Mouse (Mus musculus) hindbrain, embryonic 14.5 days (tissue): Measurements from ENCODE around the gene Ttc22. TPM values are rescaled to one million over a fixed set of nuclear protein-coding genes. Genes with fewer than 3 reads are reported as not detected.

Experiments used
- ATAC-seq: fragments of 200-750 bp; cut with Nextera tagmentation; 2 replicates; pipeline ENCODE4 v1.8.0; 2017; ENCODE audit warnings: moderate number of reproducible peaks, mild to moderate bottlenecking, moderate TSS enrichment, moderate library complexity; ENCODE audit not compliant: low FRiP score
- DNase-seq: peaks from one replicate; pipeline ENCODE4 v3.0.0-alpha.2; 2015; ENCODE audit warnings: low spot score
- H3K27ac ChIP-seq: fragments of 300-500 bp; sonication (generic); 2 replicates; pipeline ENCODE4 v1.5.1; 2014; ENCODE audit warnings: mild to moderate bottlenecking, moderate library complexity
- H3K27me3 ChIP-seq: fragments of 300-500 bp; sonication (generic); 2 replicates; pipeline ENCODE4 v1.6.1; 2014; ENCODE audit warnings: mild to moderate bottlenecking, low read length, mixed read lengths; ENCODE audit not compliant: control insufficient read depth, insufficient read depth
- H3K36me3 ChIP-seq: fragments of 300-500 bp; sonication (generic); replicated peaks from 2 replicates; pipeline ENCODE4 v1.6.1; 2014; ENCODE audit not compliant: control insufficient read depth, insufficient read depth
- H3K4me1 ChIP-seq: fragments of 300-500 bp; sonication (generic); replicated peaks from 2 replicates; pipeline ENCODE4 v1.6.1; 2014; ENCODE audit warnings: antibody characterized with exemption, low read length, mixed read lengths; ENCODE audit not compliant: control insufficient read depth, insufficient read depth
- H3K4me2 ChIP-seq: fragments of 300-500 bp; sonication (generic); replicated peaks from 2 replicates; pipeline ENCODE4 v1.6.1; 2014; ENCODE audit warnings: mild to moderate bottlenecking, moderate library complexity
- H3K4me3 ChIP-seq: fragments of 300-500 bp; sonication (generic); replicated peaks from 2 replicates; pipeline ENCODE4 v1.5.1; 2014; ENCODE audit warnings: mild to moderate bottlenecking, low read length
- H3K9ac ChIP-seq: fragments of 300-500 bp; sonication (generic); 2 replicates; pipeline ENCODE4 v1.6.1; 2014
- H3K9me3 ChIP-seq: fragments of 300-500 bp; sonication (generic); 2 replicates; pipeline ENCODE4 v1.6.1; 2016; ENCODE audit warnings: low read length; ENCODE audit not compliant: control insufficient read depth
- WGBS: fragments of 180-500 bp; shearing (Covaris S2); extraction: QIAGEN DNeasy Blood & Tissue Kit; methylation state at CpG from one replicate; pipeline ENCODE4 v1.1.7; 2014; 5-methylcytosine and 5-hydroxymethylcytosine counted together
- polyA plus RNA-seq: library from polyadenylated mRNA; unstranded; fragments of >200 nt; fragmentation: Nextera tagmentation; extraction: Ambion mirVana; gene quantifications from 2 replicates; pipeline ENCODE4 v1.2.1, GENCODE M21; 2014

The Ttc22 gene
- polyA plus RNA-seq, result 1.6 and 1.9 TPM in 2 replicates

GRCm38 (mm10) chr4:106622030-106622493 lies at the start of gene Ttc22:
Gene Ttc22 (plus strand): TSS chr4:106622432.
- H3K4me2 ChIP-seq, result peak within 1 kb of the TSS; percentile 6
- no peaks in the 10 kb centered on the region for H3K36me3 ChIP-seq

GRCm38 (mm10) chr4:106575022-106575421 lies 47.2 kb upstream of the Ttc22 start:
- Histone ChIP-seq H3K4me1 (no peaks in the 10 kb centered on the region), H3K27me3 (no peaks in the 10 kb centered on the region), H3K36me3 (peaks cover 97% of the 10 kb centered on the region), H3K4me2 (no peak overlapping the region), H3K9me3 (no peaks in the 10 kb centered on the region), H3K27ac (no peak overlapping the region), H3K9ac (no peak overlapping the region), H3K4me3 (no peak overlapping the region)
- no peak for ATAC-seq
- 89% methylated on average over 8 of the region's 8 CpGs for WGBS
- no peak for DNase-seq

More at GRCm38 (mm10) chr4:106622030-106622493, at the start of gene Ttc22:
- Histone ChIP-seq H3K9me3 (no peaks in the 10 kb centered on the region), H3K4me3 (no peak within 1 kb of the TSS), H3K9ac (no peak within 1 kb of the TSS), H3K27ac (no peak within 1 kb of the TSS), H3K27me3 (peaks cover 31% of the 10 kb centered on the region), H3K4me1 (peaks cover 3% of the 10 kb centered on the region; the same call in 1 of the 2 replicates)
- WGBS, result 25% methylated on average over 16 of the region's 16 CpGs
- no peak for ATAC-seq
- no peak for DNase-seq

- Histone ChIP-seq H3K36me3 (peaks cover 98% of the 10 kb centered on the region), H3K4me1 (no peaks in the 10 kb centered on the region), H3K9me3 (no peaks in the 10 kb centered on the region), H3K9ac (no peak overlapping the region), H3K27ac (no peak overlapping the region), H3K4me2 (no peak overlapping the region), H3K27me3 (no peaks in the 10 kb centered on the region), H3K4me3 (no peak overlapping the region)
- DNase-seq (no peak), ATAC-seq (no peak)
- 74% methylated on average over 7 of the region's 7 CpGs for WGBS
These were observed 44.7 kb upstream of the Ttc22 start for GRCm38 (mm10) chr4:106577511-106577910.

DNA sequence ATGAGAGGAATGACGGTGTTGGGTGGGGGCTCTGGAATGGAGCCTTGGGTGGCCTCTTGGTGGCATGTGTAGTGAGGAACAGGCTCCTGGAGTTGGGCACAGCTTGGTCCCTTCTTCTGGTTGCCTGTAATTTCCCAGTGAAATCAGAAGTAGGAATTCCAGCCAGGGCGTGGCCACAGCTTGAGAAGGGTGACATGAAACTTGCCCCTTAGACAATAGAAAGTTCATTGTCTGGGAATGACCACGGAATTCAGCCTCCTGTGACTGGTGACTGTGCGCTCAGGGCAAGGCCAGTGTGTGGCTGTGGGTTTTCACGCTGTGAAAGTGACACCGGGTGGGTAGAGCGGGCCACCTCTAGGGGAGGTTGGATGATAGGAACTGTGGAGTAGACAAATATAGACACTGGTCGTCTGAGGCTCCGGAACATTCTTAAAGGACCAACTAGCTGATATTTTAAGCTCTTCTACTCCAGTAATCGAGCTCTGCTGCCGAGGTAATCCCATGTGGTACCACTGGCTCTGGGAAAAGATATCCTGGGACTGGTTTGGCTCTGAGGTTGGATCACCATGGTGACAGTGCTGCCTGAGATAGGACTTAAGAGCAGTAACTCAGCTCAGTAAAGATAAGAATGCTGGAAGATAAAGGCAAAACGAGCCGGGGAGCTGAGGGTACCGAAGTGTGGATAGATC lies 40.9 kb upstream of the Ttc22 start:
- Histone ChIP-seq H3K4me3 (no peak overlapping the region), H3K9ac (no peak overlapping the region), H3K27ac (no peak overlapping the region), H3K4me1 (no peaks in the 10 kb centered on the region), H3K9me3 (no peaks in the 10 kb centered on the region), H3K36me3 (peaks cover 98% of the 10 kb centered on the region), H3K27me3 (no peaks in the 10 kb centered on the region), H3K4me2 (no peak overlapping the region)
- 88% methylated on average over 14 of the region's 14 CpGs for WGBS
- DNase-seq (no peak), ATAC-seq (no peak)

GRCm38 (mm10) chr4:106581865-106582204 lies 40.4 kb upstream of the Ttc22 start:
- H3K27me3 ChIP-seq, result no peaks in the 10 kb centered on the region
- no peaks in the 10 kb centered on the region for H3K4me1 ChIP-seq
- H3K4me2 ChIP-seq, result no peak overlapping the region
- 94% methylated on average over 15 of the region's 15 CpGs for whole genome bisulfite sequencing
- ATAC-seq (no peak), DNase-seq (no peak)
- H3K4me3 ChIP-seq, result no peak overlapping the region
- peaks cover 98% of the 10 kb centered on the region for H3K36me3 ChIP-seq
- H3K27ac ChIP-seq, result no peak overlapping the region
- H3K9me3 ChIP-seq, result no peaks in the 10 kb centered on the region
- H3K9ac ChIP-seq, result no peak overlapping the region

GRCm38 (mm10) chr4:106582428-106583153 lies 39.6 kb upstream of the Ttc22 start:
- no peak for ATAC-seq
- Histone ChIP-seq H3K4me1 (no peaks in the 10 kb centered on the region), H3K4me3 (no peak overlapping the region), H3K36me3 (peaks cover 97% of the 10 kb centered on the region), H3K9ac (no peak overlapping the region), H3K27me3 (no peaks in the 10 kb centered on the region), H3K4me2 (no peak overlapping the region), H3K9me3 (no peaks in the 10 kb centered on the region), H3K27ac (no peak overlapping the region)
- no peak for DNase-seq
- 93% methylated on average over 12 of the region's 12 CpGs for WGBS

GRCm38 (mm10) chr4:106584665-106585064 lies 37.6 kb upstream of the Ttc22 start:
- H3K27ac ChIP-seq, result no peak overlapping the region
- H3K4me1 ChIP-seq, result no peaks in the 10 kb centered on the region
- H3K4me2 ChIP-seq, result no peak overlapping the region
- H3K36me3 ChIP-seq, result peaks cover 99% of the 10 kb centered on the region
- no peaks in the 10 kb centered on the region for H3K27me3 ChIP-seq
- no peak overlapping the region for H3K4me3 ChIP-seq
- DNase-seq (no peak), ATAC-seq (no peak)
- no peaks in the 10 kb centered on the region for H3K9me3 ChIP-seq
- WGBS, result 82% methylated on average over 4 of the region's 4 CpGs
- no peak overlapping the region for H3K9ac ChIP-seq

DNA sequence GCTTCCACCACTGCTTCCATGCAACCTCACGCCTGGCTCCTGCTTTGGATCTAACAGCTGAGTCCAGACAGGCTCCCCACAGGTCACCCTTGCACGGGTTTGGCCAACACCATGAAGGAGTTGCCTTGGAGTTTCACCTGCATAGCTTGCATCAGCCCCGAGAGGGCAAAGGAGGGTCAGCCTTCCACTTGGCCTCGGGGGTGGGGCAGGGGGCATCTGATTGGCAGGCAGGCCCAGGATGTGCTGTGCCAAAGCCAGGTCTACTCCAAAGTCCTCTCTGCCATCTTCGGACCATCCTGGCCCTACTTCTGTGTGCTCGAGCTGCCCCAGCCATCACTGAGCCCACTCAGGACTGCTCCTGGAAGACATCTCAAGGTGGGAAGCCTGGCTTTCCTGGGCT lies 35.2 kb upstream of the Ttc22 start:
- no peak for DNase-seq

DNA sequence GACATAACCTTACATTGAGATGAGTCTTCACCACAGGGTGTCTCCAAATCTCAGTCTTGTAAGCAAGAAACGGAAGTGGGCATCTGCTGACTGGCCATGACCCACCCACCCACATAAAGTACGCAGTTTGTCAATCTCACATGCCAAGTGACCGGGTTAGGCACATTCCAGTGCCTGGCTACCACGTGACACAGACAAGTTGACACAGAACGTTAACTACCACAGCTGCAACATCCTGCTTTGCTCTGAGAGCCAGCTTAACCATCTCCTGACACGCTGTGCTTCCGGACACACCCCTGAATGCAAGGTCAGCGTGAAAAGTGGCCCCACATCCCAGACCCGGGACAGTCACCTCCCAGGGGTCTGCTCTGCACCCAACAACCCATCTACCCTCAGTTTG lies 32.1 kb upstream of the Ttc22 start:
- DNase-seq (no peak), ATAC-seq (no peak)
- Histone ChIP-seq H3K4me2 (no peak overlapping the region), H3K4me1 (no peaks in the 10 kb centered on the region), H3K36me3 (peaks cover 51% of the 10 kb centered on the region), H3K9ac (no peak overlapping the region), H3K9me3 (no peaks in the 10 kb centered on the region), H3K4me3 (no peak overlapping the region), H3K27me3 (no peaks in the 10 kb centered on the region), H3K27ac (no peak overlapping the region)
- WGBS, result 81% methylated on average over 9 of the region's 9 CpGs

More for the DNA sequence above, 35.2 kb upstream of the Ttc22 start:
- no peak for ATAC-seq
- Histone ChIP-seq H3K4me1 (no peaks in the 10 kb centered on the region), H3K27ac (no peak overlapping the region), H3K9me3 (no peaks in the 10 kb centered on the region), H3K4me3 (no peak overlapping the region), H3K9ac (no peak overlapping the region), H3K4me2 (no peak overlapping the region), H3K36me3 (peaks cover 82% of the 10 kb centered on the region), H3K27me3 (no peaks in the 10 kb centered on the region)
- WGBS, result 95% methylated on average over 6 of the region's 6 CpGs
